Mouse (Mus musculus) olfactory bulb, adult 2 months (tissue): ENCODE measurements around the gene E2f6.

Source experiments
- CTCF ChIP-seq: fragments of 200-500 bp; IDR thresholded peaks from 2 replicates; pipeline ENCODE4 v1.5.1; 2012; ENCODE audit warnings: low read depth, mild to moderate bottlenecking, low read length, moderate library complexity; ENCODE audit not compliant: insufficient read depth
- POLR2A ChIP-seq: fragments of 200-500 bp; IDR thresholded peaks from 2 replicates; pipeline ENCODE4 v1.6.1; 2012; ENCODE audit warnings: mild to moderate bottlenecking, low read depth, low read length, moderate library complexity; ENCODE audit not compliant: insufficient read depth

- no peak for TF ChIP-seq POLR2A
- no peak for TF ChIP-seq CTCF
Observed at GRCm38 (mm10) chr12:16886354-16886753, 75.6 kb downstream of the E2f6 start.
